Mouse (Mus musculus): ENCODE measurements around the gene Mmp27. TPM values are rescaled to one million over a fixed set of nuclear protein-coding genes. Genes with fewer than 3 reads are reported as not detected.

Gene Mmp27
- not detected in 2 replicates for polyA plus RNA-seq (2012; rRNA removed)

- no peak for TF ChIP-seq POLR2A (IDR thresholded peaks at IDR 0.05; ENCODE audit: extremely low read depth, insufficient read depth, low read length)
- TF ChIP-seq CTCF (IDR thresholded peaks at IDR 0.05; ENCODE audit: extremely low read depth, insufficient read depth, low read length), result no peak
- Histone ChIP-seq H3K4me1 (ENCODE audit: control insufficient read depth, insufficient read depth, low read length) (no peaks in the 10 kb centered on the region), H3K4me3 (ENCODE audit: insufficient read depth, low read length) (no peak within 1 kb of the TSS), H3K27ac (ENCODE audit: insufficient read depth, low read length) (no peak within 1 kb of the TSS)
Measured at GRCm38 (mm10) chr9:7571162-7571561, at the start of gene Mmp27. Gene Mmp27, plus strand, starts transcription at chr9:7571396.

- no peaks in the 10 kb centered on the region for H3K4me1 ChIP-seq (ENCODE audit: control insufficient read depth, insufficient read depth, low read length)
- no peak overlapping the region for H3K4me3 ChIP-seq (ENCODE audit: insufficient read depth, low read length)
- no peak overlapping the region for H3K27ac ChIP-seq (ENCODE audit: insufficient read depth, low read length)
- TF ChIP-seq CTCF (IDR thresholded peaks at IDR 0.05; ENCODE audit: extremely low read depth, insufficient read depth, low read length) (no peak), POLR2A (IDR thresholded peaks at IDR 0.05; ENCODE audit: extremely low read depth, insufficient read depth, low read length) (no peak)
Measured at GRCm38 (mm10) chr9:7526255-7526940, 44.8 kb upstream of the Mmp27 start.

GRCm38 (mm10) chr9:7542763-7543162 lies 28.4 kb upstream of the Mmp27 start:
- TF ChIP-seq CTCF (IDR thresholded peaks at IDR 0.05; ENCODE audit: extremely low read depth, insufficient read depth, low read length) (no peak), POLR2A (IDR thresholded peaks at IDR 0.05; ENCODE audit: extremely low read depth, insufficient read depth, low read length) (no peak)
- Histone ChIP-seq H3K4me3 (ENCODE audit: insufficient read depth, low read length) (no peak overlapping the region), H3K27ac (ENCODE audit: insufficient read depth, low read length) (no peak overlapping the region), H3K4me1 (ENCODE audit: control insufficient read depth, insufficient read depth, low read length) (no peaks in the 10 kb centered on the region)

- H3K27ac ChIP-seq (ENCODE audit: insufficient read depth, low read length), result no peak overlapping the region
- TF ChIP-seq CTCF (IDR thresholded peaks at IDR 0.05; ENCODE audit: extremely low read depth, insufficient read depth, low read length), result no peak
- no peak for TF ChIP-seq POLR2A (IDR thresholded peaks at IDR 0.05; ENCODE audit: extremely low read depth, insufficient read depth, low read length)
- no peak overlapping the region for H3K4me3 ChIP-seq (ENCODE audit: insufficient read depth, low read length)
- no peaks in the 10 kb centered on the region for H3K4me1 ChIP-seq (ENCODE audit: control insufficient read depth, insufficient read depth, low read length)
Measured at GRCm38 (mm10) chr9:7544923-7545457, 26.2 kb upstream of the Mmp27 start.

GRCm38 (mm10) chr9:7545471-7545870 lies 25.7 kb upstream of the Mmp27 start:
- H3K27ac ChIP-seq (ENCODE audit: insufficient read depth, low read length), result no peak overlapping the region
- no peak for TF ChIP-seq CTCF (IDR thresholded peaks at IDR 0.05; ENCODE audit: extremely low read depth, insufficient read depth, low read length)
- no peak for TF ChIP-seq POLR2A (IDR thresholded peaks at IDR 0.05; ENCODE audit: extremely low read depth, insufficient read depth, low read length)

GRCm38 (mm10) chr9:7545920-7546319 lies 25.3 kb upstream of the Mmp27 start:
- H3K4me1 ChIP-seq (ENCODE audit: control insufficient read depth, insufficient read depth, low read length), result no peaks in the 10 kb centered on the region
- TF ChIP-seq CTCF (IDR thresholded peaks at IDR 0.05; ENCODE audit: extremely low read depth, insufficient read depth, low read length) (no peak), POLR2A (IDR thresholded peaks at IDR 0.05; ENCODE audit: extremely low read depth, insufficient read depth, low read length) (no peak)
- H3K27ac ChIP-seq (ENCODE audit: insufficient read depth, low read length), result no peak overlapping the region
- no peak overlapping the region for H3K4me3 ChIP-seq (ENCODE audit: insufficient read depth, low read length)

More at GRCm38 (mm10) chr9:7545471-7545870, 25.7 kb upstream of the Mmp27 start:
- no peak overlapping the region for H3K4me3 ChIP-seq (ENCODE audit: insufficient read depth, low read length)
- H3K4me1 ChIP-seq (ENCODE audit: control insufficient read depth, insufficient read depth, low read length), result no peaks in the 10 kb centered on the region

GRCm38 (mm10) chr9:7551943-7552342 lies 19.3 kb upstream of the Mmp27 start:
- no peak overlapping the region for H3K4me3 ChIP-seq (ENCODE audit: insufficient read depth, low read length)
- TF ChIP-seq CTCF (IDR thresholded peaks at IDR 0.05; ENCODE audit: extremely low read depth, insufficient read depth, low read length) (no peak), POLR2A (IDR thresholded peaks at IDR 0.05; ENCODE audit: extremely low read depth, insufficient read depth, low read length) (no peak)
- H3K4me1 ChIP-seq (ENCODE audit: control insufficient read depth, insufficient read depth, low read length), result no peaks in the 10 kb centered on the region
- H3K27ac ChIP-seq (ENCODE audit: insufficient read depth, low read length), result no peak overlapping the region

- Histone ChIP-seq H3K27ac (ENCODE audit: insufficient read depth, low read length) (no peak overlapping the region), H3K4me3 (ENCODE audit: insufficient read depth, low read length) (no peak overlapping the region), H3K4me1 (ENCODE audit: control insufficient read depth, insufficient read depth, low read length) (no peaks in the 10 kb centered on the region)
- TF ChIP-seq CTCF (IDR thresholded peaks at IDR 0.05; ENCODE audit: extremely low read depth, insufficient read depth, low read length) (no peak), POLR2A (IDR thresholded peaks at IDR 0.05; ENCODE audit: extremely low read depth, insufficient read depth, low read length) (no peak)
Measured at GRCm38 (mm10) chr9:7553536-7553935, 17.7 kb upstream of the Mmp27 start.

- H3K27ac ChIP-seq (ENCODE audit: insufficient read depth, low read length), result no peak overlapping the region
- peak; percentile 22; the same call in 1 of the 2 replicates for TF ChIP-seq CTCF (IDR thresholded peaks at IDR 0.05; ENCODE audit: extremely low read depth, insufficient read depth, low read length)
- no peak for TF ChIP-seq POLR2A (IDR thresholded peaks at IDR 0.05; ENCODE audit: extremely low read depth, insufficient read depth, low read length)
- no peak overlapping the region for H3K4me3 ChIP-seq (ENCODE audit: insufficient read depth, low read length)
- no peaks in the 10 kb centered on the region for H3K4me1 ChIP-seq (ENCODE audit: control insufficient read depth, insufficient read depth, low read length)
Measured at GRCm38 (mm10) chr9:7554382-7554781, 16.8 kb upstream of the Mmp27 start.
